Mouse (Mus musculus): ENCODE measurements around the gene Mylk2.

The Mylk2 gene

DNA sequence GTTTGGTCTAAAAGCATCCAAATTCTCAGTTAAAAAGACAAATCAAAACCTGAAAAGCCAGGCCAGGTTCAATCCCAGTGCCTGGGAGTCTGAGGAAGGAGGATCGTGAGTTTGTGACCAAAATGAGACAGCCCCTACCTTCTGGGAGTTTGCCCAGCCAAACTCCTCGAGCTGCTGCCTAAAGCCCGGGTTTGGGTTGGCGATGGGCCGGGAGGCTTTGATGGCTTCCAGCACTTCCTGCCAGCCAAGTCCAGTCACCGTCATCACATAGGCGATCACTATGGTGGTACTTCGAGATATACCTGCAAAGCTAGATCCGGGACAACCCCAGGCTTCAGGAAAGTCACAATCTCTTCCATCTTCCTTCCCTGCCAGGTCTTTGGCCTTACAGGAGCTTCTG lies 32.9 kb downstream of the Mylk2 start:
- no peak for DNase-seq

- DNase-seq = no peak
These were observed 35.9 kb downstream of the Mylk2 start for GRCm38 (mm10) chr2:152947098-152947497.

- no peak for DNase-seq
These were observed 37.4 kb downstream of the Mylk2 start for GRCm38 (mm10) chr2:152948438-152949020.

- no peak for DNase-seq
These were observed 39.4 kb downstream of the Mylk2 start for GRCm38 (mm10) chr2:152950358-152951064.

- DNase-seq = no peak
These were observed 40.1 kb downstream of the Mylk2 start, which contains the start of gene Dusp15 for GRCm38 (mm10) chr2:152951065-152951849. Gene Dusp15, minus strand, starts transcription at chr2:152951698.

- DNase-seq = no peak
These were observed 40.9 kb downstream of the Mylk2 start for GRCm38 (mm10) chr2:152951850-152952720.

DNA sequence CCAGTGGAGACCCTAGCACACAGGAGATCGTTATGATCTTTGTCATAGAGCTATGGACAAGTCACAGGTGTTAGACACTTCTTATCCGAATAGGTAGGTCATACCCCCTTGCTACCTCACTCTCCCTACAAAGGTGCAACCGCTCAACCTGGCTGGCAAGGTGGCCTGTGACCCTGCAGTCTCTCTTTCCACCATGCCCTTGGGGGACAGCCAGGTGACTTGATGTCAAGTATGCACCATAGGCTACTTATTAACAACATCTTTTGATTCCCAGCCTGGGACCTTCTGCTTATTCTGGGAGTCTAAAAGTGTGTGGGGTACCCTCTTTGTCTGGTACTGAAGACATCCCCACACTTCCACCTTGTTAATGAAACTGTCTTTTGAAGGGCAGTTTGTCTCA lies 47.0 kb downstream of the Mylk2 start:
- no peak for DNase-seq

GRCm38 (mm10) chr2:152962091-152962793 lies 51.1 kb downstream of the Mylk2 start, which contains the start of gene Ttll9:
Gene Ttll9, plus strand, starts transcription at chr2:152962485.
- DNase-seq = peak; percentile 16 to 33

GRCm38 (mm10) chr2:152965555-152965954 lies 54.4 kb downstream of the Mylk2 start:
- DNase-seq = no peak

Data from spleen, adult 18-20 months (tissue).